Mouse (Mus musculus) left cerebral cortex, postnatal 10 days (tissue): ENCODE data around the gene Gm45062. TPM values are rescaled to one million over a fixed set of nuclear protein-coding genes. Genes with fewer than 3 reads are reported as not detected.
"Not testable (repeated sequence)": the region's sequence is repeated elsewhere in the genome, so short reads cannot be mapped to it uniquely, and the experiment has no call there.

Experiments used
- DNase-seq, 2 experiments: peaks; one replicate each; pipeline ENCODE4 v3.0.0; 2021 to 2022; ENCODE audit warnings: low spot score in 2 of 2, mixed read lengths in 1 of 2; ENCODE audit errors: extremely low spot score in 1 of 2
- intact Hi-C: fragments of 180-260 bp; cut with DNase I; formaldehyde crosslinking; loops from one replicate; pipeline ENCODE4 v1.15.1; 2025
- total RNA-seq, 2 experiments: library from RNA; stranded (reverse); gene quantifications; 2 replicates each; pipeline ENCODE4 v1.2.3; 2021

Gene Gm45062
- total RNA-seq, 2 experiments from 2014 or later = 5.9 to 6.1 TPM

DNA sequence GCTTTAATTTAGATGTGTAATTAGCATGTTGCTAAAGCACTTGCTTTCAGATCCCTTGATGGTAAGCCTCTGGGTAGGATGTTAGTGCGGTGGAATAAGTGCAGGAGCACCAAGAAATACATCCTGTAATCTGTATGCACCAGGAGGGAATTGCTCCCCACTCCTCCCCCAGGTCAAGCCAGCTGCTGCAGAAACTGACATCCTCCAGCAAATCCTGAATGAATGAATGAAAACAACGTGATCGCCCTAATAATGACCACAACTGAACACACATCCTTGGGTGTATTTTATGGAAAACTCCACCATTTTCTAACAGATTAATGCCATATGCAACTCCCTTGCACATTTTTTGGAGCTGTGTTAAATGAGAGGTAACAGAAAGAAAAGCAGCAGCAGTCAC, 252.2 kb downstream of the Gm45062 start:
- DNase-seq = no peak

DNA sequence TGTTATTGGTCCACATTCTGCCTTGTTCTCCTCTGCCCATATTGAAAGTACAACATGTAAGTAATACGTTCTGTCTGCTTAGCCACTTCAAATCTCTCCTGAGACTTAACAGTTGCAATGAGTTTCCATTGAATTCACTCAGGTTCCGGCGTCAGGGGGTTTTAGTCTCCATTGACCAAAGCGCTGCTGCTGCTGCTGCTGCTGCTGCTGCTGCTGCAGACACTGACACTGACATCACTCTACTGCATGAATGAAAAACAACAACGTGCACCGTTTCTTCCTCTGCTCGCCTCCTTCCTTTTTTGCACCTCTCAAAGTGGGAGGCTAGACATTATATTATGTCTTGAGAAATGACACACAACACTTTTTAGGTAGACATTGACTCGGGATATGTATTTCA, 253.2 kb downstream of the Gm45062 start:
- intact Hi-C loops = loop anchor here (5.0 to 10.0 kb wide), 3 partner anchors 225 to 322 kb away; no protein-coding TSS in a partner anchor
- no peak for DNase-seq

More for the DNA sequence above, 252.2 kb downstream of the Gm45062 start:
- intact Hi-C loops = loop anchor here (5.0 to 10.0 kb wide), 3 partner anchors 224 to 323 kb away; no protein-coding TSS in a partner anchor

DNA sequence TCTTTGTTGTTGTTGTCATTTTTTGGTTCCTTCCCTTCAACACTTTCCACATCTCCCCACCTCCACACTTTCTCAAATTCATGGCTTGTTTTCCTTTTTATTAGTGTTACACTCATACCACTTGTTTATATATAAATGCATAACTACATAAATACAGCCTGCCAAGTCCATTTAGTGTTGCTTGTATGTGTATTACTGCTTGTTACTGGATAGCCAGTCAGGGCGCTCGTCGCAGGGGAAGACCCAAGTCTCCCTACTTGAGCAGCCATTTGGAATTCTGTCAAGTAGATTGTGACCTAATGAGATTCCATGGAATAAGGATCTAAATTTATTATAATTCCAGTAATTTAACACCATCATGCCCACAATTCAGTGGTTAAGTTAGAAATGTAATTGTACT, 260.4 kb downstream of the Gm45062 start:
- intact Hi-C loops = loop anchor here (10.0 kb wide), 1 partner anchor 315 kb away; no protein-coding TSS in a partner anchor
- DNase-seq = no peak

DNA sequence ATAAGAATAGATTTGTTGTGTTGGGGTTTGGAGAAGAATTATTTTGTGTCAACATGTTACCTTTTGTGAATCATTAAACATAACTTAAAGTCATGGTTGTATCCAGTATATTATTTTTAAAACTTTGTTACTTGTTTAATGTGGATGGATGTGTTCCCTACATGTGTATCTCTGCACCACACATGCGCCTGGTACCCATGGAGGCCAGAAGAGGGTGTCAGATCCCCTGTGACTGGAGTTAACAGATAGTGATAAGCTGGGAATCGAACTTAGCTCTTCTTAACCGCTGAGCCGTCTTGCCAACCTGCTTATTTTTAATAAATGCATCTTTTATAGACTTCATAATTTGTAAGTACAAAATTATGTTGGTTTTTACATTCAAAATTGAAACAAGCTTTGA, 262.0 kb downstream of the Gm45062 start:
- intact Hi-C loops = no loop called here
- no peak for DNase-seq

DNA sequence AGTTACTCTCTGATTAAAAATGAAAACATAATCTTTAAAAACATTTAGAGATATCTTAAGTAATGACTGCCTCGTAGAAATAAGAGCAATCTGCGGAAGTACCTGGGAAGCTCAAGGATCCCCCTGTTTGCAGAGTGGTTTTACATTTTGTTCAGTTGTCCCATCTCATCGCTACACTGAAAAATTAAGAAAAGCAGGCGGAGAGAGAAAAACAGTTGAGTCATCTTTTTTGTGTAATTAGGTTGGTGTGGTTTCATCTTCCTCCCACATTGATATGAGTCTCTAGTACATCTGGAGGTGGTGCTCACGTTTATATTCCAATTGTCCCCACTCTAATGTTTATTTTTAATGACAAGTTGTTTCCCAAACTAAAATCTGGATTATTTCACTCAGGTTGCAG, 265.5 kb downstream of the Gm45062 start:
- intact Hi-C loops = no loop called here
- no peak for DNase-seq

DNA sequence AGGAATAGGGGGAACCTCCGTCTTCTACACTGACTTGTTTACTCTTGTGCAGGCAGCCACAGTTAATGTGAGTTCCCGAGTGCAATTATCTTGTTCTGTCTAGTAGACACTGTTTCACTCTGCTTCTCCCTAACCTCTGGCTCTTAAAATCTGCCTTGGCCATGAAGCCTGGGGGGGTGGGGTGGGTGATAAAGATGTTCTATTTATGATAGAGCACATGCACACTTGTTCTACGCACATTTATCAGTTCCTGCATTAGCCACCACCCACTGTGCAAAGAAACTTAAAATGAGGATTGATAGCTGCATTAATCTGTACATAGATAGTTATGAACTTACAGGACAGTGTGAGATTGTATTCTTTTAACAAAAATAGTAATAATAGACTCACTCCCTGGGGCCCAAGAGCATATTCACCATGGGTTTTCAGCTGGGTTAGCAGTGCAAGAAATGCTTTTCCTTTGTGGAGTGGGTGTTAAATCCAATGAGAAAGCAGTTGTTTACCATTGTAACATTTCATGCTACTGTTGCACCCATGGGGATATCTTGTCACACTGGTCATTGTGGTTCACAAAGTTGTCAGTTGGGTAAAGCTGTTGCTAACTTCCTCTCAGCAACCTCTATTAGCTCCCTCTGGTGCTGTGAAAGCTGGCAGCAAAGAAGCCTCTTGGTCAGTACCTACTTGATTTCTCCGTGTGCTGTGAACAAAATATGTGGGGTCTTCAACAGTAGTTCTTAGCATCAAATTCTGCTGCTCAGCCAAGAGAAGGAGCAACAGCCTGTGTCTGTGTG, 272.0 kb downstream of the Gm45062 start:
- no peak for DNase-seq
- intact Hi-C loops = no loop called here

DNA sequence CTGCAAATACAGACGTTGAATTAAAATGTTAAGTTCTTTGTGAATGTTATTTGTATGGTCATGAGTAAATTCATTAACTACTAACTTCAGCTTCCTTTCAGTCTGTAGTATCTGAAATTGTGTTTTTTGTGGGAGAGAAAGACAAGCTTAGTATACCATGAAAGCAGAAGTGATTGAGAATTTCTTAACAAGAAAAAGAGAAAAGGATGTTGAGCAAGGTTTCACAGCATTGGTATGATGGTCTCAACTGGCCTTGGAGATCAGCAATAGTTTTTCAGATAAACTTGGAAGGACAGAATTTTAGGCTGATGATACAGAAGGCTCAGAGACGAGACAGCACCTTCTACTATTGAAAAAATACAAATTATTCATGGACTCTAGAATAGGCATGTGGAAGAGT, 277.7 kb downstream of the Gm45062 start:
- no peak for DNase-seq
- intact Hi-C loops = no loop called here

DNA sequence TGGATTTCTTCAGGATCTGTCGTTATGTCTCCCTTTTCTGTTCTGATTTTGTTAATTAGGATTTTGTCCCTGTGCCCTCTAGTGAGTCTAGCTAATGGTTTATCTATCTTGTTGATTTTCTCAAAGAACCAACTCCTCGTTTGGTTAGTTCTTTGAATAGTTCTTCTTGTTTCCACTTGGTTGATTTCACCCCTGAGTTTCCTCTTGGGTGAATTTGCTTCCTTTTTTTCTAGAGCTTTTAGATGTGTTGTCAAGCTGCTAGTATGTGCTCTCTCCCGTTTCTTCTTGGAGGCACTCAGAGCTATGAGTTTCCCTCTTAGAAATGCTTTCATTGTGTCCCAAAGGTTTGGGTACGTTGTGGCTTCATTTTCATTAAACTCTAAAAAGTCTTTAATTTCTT, 282.3 kb downstream of the Gm45062 start:
- DNase-seq, intact Hi-C loops: not testable (repeated sequence)

DNA sequence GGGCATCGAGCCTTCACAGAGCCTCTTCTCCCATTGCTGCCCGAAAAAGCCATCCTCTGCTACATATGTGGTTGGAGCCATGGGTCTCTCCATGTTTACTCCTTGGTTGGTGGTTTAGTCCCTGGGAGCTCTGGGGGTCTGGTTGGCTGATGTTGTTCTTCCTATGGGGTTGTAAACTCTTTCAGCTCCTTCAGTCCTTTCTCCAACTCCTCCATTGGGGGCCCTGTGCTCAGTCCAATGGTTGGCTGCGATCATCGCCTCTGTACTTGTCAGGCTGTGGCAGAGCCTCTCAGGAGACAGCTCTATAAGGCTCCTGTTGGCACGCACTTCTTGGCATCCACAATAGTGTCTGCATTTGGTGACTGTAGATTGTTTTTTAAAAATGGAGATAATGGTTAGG, 285.6 kb downstream of the Gm45062 start:
- DNase-seq = no peak
- intact Hi-C loops = no loop called here

DNA sequence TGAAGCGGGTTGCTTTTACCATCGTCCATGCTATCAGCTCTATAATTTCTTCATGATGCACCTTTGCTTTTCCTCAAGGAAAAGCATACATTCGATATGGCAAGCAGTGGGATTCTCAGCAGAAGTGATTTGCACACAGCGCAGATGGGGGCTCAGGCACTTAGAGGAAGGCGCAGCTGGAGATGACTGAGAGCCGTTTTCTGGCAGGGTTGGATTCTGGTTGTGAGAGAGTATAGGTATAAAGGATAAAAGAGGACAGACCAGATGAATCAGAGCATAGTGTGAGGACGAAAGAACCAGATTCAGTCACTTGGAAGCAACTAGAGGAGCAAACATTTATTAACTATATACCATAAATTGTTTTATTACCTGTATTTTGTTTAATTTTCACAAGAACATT, 286.5 kb downstream of the Gm45062 start:
- intact Hi-C loops = no loop called here
- DNase-seq = no peak

DNA sequence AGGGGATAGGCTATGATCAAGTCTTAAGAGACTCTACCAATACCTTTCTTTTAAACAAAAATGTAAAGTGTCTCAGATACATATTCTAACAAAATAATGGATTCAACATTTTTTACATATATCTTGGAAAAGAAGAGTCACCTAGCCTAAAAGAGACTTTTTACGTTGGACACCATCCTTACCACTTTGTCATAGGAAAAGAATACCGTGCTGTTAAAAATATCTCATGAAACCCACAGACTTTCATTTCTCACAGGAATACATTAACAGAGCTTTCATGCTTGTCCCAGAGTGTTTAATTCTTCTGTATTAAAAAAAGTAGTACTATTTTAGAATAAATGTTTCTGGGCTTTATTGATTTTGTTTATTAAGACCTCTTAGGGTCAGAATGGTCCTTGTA, 291.9 kb downstream of the Gm45062 start:
- intact Hi-C loops = no loop called here
- DNase-seq = no peak

DNA sequence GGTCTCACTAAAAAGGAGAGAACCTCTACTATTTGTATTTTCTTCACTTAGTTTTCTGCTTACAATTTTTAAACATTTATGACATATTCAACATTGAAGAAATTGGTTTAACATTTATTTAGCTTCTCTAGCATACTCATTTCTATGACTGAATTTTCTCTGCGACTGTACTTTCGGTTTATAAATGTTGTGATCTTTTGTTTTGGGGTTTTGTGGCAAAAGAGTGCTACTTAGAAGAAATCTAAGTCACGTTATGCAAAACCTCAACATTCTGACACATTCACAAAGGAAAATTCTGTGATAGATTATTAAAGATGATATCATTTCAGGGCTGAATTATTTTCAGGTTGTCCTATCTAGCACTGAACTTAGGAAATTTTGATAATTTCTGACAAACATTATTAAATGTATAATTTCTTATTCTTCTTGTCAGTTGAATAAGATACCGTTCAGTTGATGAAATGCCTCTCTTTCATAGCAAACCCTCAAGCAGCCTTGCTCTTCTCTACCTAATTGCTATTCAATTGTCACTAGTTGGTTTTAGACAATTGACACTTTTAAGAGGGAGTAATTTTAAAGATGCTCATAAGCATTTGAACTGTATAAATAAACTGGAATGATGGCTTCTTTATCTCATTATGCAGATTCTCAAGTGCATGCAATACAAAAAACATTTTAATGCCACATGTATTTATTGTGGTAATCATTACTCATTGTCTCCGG, 297.8 kb downstream of the Gm45062 start:
- intact Hi-C loops = no loop called here
- DNase-seq = no peak

DNA sequence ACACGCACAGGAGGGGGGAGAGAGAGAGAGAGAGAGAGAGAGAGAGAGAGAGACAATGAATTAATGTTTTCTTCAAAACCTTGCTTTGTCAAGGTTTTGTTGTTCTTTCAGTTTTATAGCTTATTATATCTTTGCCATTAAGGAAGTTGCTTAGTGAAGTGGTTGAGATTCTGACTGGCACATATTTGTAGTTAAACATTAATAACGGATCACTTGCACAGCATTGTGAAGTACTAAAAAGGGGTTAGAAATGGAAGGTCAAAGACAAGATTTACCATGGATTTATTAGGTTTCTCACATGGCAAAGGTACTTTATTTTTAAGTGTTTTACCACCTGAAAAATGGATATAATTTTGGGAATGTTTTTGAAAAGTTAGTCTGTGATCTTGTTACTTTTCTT, 301.4 kb downstream of the Gm45062 start:
- no peak for DNase-seq
- intact Hi-C loops = no loop called here

DNA sequence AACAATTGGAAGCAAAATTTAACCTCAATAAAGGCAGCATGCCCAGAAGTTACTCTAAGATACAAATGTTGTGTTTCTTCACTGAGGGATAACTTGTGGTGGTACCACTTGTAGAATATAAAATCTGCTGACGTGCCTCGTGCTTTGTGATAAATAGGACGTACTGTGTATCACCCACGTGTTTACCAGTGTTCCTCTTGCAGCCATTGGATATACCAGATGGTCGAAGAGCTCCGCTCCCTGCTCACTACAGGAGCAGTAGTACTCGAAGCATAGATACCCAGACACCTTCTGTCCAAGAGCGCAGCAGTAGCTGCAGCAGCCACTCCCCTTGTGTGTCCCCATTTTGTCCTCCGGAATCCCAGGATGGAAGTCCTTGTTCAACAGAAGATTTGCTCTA, 323.1 kb downstream of the Gm45062 start:
- intact Hi-C loops = no loop called here
- DNase-seq = no peak

DNA sequence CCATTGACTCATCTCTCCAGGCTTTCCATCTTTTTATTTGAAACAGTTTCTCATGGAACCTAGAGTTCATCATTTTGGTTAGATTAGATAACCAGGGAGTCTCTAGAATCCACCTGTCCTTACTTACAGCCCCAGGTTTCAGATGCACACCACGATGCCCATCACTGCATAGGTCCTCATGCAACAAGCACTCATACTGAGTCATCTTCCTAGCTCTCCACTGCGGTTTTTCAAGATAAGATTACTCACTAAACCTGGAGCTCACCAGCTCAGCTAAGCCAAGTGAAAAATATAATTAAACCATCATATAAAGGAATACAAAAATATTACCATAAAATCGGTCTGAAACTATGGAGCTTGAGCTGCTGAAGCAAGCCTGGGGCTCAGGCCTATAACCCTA, 324.6 kb downstream of the Gm45062 start:
- intact Hi-C loops = no loop called here
- DNase-seq = no peak

DNA sequence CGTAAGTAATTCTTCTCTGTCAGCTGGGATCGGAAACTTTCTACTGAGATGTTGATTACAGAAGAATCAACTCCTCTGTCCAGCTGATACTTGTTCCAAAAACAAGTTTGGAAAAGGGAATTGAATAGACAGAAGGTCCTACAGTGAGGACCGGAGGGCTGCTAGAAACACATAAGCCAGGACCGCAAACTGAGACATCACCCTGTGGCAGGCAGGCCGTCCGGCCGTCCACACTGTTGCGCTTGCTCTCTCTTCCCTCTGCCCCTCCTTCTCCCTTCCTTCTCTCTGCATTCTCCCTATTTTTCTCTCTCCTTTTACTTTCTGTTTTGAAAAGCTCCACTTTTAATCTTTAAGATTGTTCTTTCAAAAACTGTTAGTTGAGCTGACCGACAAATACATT, 332.4 kb downstream of the Gm45062 start:
- intact Hi-C loops = no loop called here
- no peak for DNase-seq

DNA sequence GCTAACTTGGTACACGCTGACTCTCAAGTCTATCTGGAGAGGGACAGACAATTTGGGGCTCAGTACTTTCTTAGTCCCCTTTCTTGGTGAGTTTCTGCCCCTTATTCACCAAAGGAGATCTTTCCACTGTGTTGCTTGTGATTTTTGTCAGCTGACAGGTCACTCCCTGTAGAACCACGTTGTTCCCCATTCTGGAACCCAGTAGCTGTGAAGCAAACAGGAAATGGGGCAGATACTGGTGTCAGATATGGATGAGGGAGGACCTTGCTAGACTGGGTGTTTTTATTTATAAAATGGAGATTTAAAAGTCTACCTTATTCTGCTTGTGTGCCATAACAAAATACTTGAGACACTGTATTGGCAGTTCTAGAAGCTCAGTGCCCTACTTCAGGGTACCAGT, 358.1 kb downstream of the Gm45062 start:
- intact Hi-C loops = no loop called here
- DNase-seq = no peak

DNA sequence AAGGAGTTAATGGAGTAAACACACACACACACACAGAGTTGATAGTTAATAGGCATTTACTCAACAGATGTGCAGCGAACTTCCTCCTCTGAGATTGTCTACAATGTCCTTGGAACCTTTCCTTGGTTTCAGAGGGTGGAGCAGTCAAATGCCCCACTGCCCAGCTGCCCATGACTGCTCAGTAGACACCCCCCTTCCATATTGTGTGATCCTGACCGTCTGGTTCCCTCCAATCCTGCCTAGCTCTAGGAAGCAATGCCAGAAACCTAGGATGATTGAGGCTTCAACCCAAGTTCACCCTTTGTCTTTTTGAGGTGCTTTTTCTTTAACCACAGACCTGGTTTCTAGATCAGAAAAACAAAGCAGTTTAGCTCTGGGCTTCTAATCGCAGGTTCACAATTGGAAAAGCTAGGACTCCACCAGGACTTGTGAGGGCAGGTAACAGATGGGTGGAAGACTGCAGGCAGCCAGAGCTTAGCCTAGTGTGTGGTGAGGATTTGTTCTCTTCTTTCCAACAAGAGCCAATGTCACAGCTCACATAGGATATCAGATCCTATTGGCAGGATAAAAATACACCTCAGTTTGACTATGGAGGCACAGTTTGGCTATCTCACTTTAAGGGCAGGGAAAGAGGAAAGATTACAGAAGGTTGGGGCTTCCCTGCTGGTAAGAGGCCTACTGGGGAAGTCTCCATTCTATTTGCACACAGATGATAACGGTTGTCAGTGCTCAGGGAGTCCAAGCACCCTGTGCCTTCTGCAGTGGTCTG, 360.5 kb downstream of the Gm45062 start:
- intact Hi-C loops = no loop called here
- DNase-seq = no peak

DNA sequence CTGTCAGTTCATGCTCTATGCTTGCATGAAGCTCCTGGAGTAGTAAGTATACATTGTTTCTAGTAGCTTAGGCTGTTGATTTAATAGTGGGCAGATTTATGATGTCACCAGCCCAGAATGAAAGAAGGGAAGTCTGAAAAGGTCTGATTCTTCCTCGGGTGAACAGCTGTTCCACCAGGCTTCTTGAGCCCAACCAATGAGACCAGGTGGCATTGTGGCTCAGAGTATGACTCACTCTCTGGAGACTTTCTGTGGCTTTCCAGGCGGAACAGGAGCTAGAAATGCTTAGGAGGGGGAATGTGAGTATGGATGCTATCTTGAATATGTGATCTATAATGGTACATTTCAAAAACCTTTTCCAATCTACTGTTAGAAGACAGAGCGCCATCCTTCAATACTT, 363.8 kb downstream of the Gm45062 start:
- intact Hi-C loops = no loop called here

DNA sequence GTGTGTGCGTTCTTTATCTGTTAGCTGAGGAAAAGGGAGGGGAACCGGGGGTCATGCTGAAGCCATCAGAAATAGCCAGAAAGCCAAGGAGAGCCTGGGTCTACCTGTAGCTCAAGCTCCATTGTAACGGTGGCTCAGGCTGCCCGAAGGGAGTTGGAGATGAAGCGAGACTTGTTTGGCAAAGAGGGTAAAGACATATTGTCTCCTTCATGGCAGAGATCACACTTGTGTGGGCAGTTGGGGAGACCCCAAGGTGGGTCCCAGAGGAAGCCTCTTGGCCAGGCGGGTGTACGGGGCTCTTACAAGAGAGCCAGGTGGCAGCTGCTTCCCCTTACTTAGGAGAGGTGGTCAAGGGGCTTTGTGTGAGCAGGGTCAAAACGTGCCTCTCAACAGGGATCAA, 369.0 kb downstream of the Gm45062 start:
- intact Hi-C loops = no loop called here
- DNase-seq = no peak

More for the DNA sequence above, 363.8 kb downstream of the Gm45062 start:
- DNase-seq = no peak
